ENCODE assay signal across 8 mouse cellular contexts in the genomic region with DNA sequence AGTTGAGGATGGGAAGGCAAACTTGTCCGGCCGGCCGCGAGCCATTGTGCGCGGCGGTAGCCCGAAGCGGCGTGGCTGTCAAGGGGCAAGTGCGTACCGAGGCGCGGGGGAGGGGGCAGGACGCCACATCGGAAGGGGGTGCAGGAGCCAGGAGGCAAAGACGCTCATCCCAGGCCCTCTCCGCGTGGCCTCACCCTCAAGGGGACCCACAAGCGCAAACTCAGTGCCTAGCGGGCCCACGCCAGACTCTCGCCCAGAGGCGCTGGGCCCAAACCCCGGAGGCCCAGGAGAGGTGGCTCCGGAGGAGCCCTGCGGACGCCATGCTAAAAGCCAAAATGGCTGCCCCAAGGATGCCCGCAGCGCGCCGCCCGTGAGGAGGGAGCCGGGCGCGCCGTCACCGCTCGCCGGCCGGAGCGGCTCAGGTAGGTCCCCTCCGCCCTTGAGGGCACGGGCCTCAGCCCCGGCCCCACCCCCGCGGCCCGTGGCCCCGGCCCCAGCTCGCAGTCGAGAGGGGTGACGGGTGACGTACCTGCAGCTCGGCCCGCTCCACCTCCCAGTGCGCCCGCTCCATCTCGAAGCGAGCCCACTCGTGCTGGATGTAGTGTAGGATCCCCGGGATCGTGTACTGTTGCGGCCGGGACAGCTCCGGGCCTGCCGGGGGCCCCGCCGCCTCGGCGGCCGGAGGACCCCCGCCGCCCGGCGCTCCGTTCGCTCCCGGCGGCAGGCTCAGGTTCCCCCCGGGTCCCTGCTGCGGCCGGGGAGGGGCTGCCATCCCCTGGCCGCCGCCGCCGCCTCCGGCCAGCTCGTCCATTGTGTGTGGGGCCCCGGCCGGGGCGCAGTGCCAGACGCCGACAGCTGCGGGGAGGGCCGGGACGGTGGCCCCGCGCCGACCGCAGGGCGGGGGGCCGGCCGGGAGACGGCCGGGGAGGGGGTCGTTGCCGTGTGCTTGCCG. TPM values are rescaled to one million over a fixed set of nuclear protein-coding genes. Genes with fewer than 3 reads are reported as not detected.
DNase-seq lines count a peak whose midpoint lies in the region; ATAC-seq and TF ChIP-seq lines count a peak whose summit lies in the region.

Gene Ap4s1 (plus strand): TSS at position 141 of the 952 bp plus-strand sequence.

- under 1% methylated on average over 106 of the region's 108 CpGs for WGBS in embryonic facial prominence, embryonic 12.5 days
- WGBS in kidney, adult 2 months: 1% methylated on average over 98 of the region's 108 CpGs
- 3% methylated on average over 62 of the region's 108 CpGs for WGBS in limb, embryonic 14.5 days
- under 1% methylated on average over 92 of the region's 108 CpGs for WGBS in midbrain, embryonic 16.5 days
- 1% methylated on average over 102 of the region's 108 CpGs for WGBS in spleen, adult 2 months

- H3K4me1 ChIP-seq in embryonic facial prominence, embryonic 12.5 days: peaks cover 7% of the 10 kb centered on the region; the same call in 1 of the 2 replicates
- peaks cover 21% of the 10 kb centered on the region; the same call in 1 of the 2 replicates for H3K4me1 ChIP-seq in kidney, adult 2 months (ENCODE audit: control insufficient read depth, insufficient read depth, low read length)
- peaks cover 9% of the 10 kb centered on the region for H3K4me1 ChIP-seq in limb, embryonic 14.5 days (ENCODE audit: control insufficient read depth, insufficient read depth, low read length)
- H3K4me1 ChIP-seq in midbrain, embryonic 16.5 days (ENCODE audit: control insufficient read depth, insufficient read depth, low read length): peaks cover 20% of the 10 kb centered on the region
- peaks cover 7% of the 10 kb centered on the region for H3K4me1 ChIP-seq in spleen, adult 2 months (ENCODE audit: control insufficient read depth, insufficient read depth, insufficient read length)

- peak; percentile 40 for TF ChIP-seq POLR2A in kidney, adult 2 months (IDR thresholded peaks at IDR 0.05; ENCODE audit: low read depth, low read length)
- TF ChIP-seq POLR2A in limb, embryonic 14.5 days (IDR thresholded peaks at IDR 0.05; ENCODE audit: borderline replicate concordance, extremely low read depth, insufficient read depth, insufficient read length): 0 out of 2 replicates have a peak, but pooled peaks have one; percentile 34
- TF ChIP-seq POLR2A in spleen, adult 2 months (IDR thresholded peaks at IDR 0.05; ENCODE audit: low read depth, low read length): no peak

- H3K4me3 ChIP-seq in embryonic facial prominence, embryonic 12.5 days: peak within 1 kb of the TSS; percentile 98
- H3K4me3 ChIP-seq in kidney, adult 2 months (ENCODE audit: insufficient read depth, low read depth, low read length): peak within 1 kb of the TSS; percentile 100
- H3K4me3 ChIP-seq in limb, embryonic 14.5 days (replicated peaks; ENCODE audit: low read length): peak within 1 kb of the TSS; percentile 97
- peak within 1 kb of the TSS; percentile 99 for H3K4me3 ChIP-seq in midbrain, embryonic 16.5 days (ENCODE audit: low read depth, low read length)
- peak within 1 kb of the TSS; percentile 95 for H3K4me3 ChIP-seq in spleen, adult 2 months (ENCODE audit: extremely low read depth, insufficient read depth, insufficient read length)

- H3K9ac ChIP-seq in embryonic facial prominence, embryonic 12.5 days: peak within 1 kb of the TSS; percentile 99
- H3K9ac ChIP-seq in limb, embryonic 14.5 days (ENCODE audit: low read depth, low read length, severe bottlenecking): peak within 1 kb of the TSS; percentile 100
- H3K9ac ChIP-seq in midbrain, embryonic 16.5 days (ENCODE audit: low read depth, low read length): peak within 1 kb of the TSS; percentile 100

- ATAC-seq in embryonic facial prominence, embryonic 12.5 days (ENCODE audit: insufficient number of reproducible peaks, insufficient read depth, low FRiP score, low TSS enrichment): peak; percentile 48
- ATAC-seq in limb, embryonic 14.5 days (ENCODE audit: low FRiP score, low read depth): peak; percentile 61
- ATAC-seq in midbrain, embryonic 16.5 days: peak; percentile 76

- TF ChIP-seq CTCF in kidney, adult 2 months (conservative IDR thresholded peaks at IDR 0.05; ENCODE audit: insufficient read depth, insufficient read length, low read depth, low read length): no peak
- no peak for TF ChIP-seq CTCF in spleen, adult 2 months (IDR thresholded peaks at IDR 0.05; ENCODE audit: extremely low read depth, insufficient read depth, insufficient read length, insufficient replicate concordance)

- no peaks in the 10 kb centered on the region for H3K27me3 ChIP-seq in embryonic facial prominence, embryonic 12.5 days
- no peaks in the 10 kb centered on the region for H3K27me3 ChIP-seq in kidney, adult 2 months (replicated peaks; ENCODE audit: control insufficient read depth, insufficient read depth, low read length)
- H3K27me3 ChIP-seq in limb, embryonic 14.5 days (ENCODE audit: control insufficient read depth, insufficient read depth, low read length): no peaks in the 10 kb centered on the region
- no peaks in the 10 kb centered on the region for H3K27me3 ChIP-seq in midbrain, embryonic 16.5 days (ENCODE audit: control insufficient read depth, insufficient read depth, low read depth, low read length)
- H3K27me3 ChIP-seq in spleen, adult 2 months (ENCODE audit: control insufficient read depth, insufficient read depth, low read length): no peaks in the 10 kb centered on the region

- peak; percentile 73 for DNase-seq in layer of hippocampus, adult 11-12 months (ENCODE audit: low spot score)
- DNase-seq in layer of hippocampus, adult 9-10 months (ENCODE audit: low spot score): no peak
- DNase-seq in heart, adult 18-20 months: peak; percentile 79 to 85
- peak; percentile 78 for DNase-seq in kidney, adult 2 months
- DNase-seq in limb, embryonic 14.5 days (ENCODE audit: low spot score): peak; percentile 35
- peak; percentile 43 to 65 for DNase-seq in spleen, adult 2 months (ENCODE audit: low read depth in 1 of 2, low spot score in 2 of 2)

- peak within 1 kb of the TSS; percentile 71 for H3K4me2 ChIP-seq in embryonic facial prominence, embryonic 12.5 days (replicated peaks)
- peak within 1 kb of the TSS; percentile 59 for H3K4me2 ChIP-seq in limb, embryonic 14.5 days (replicated peaks; ENCODE audit: low read depth, low read length, severe bottlenecking)
- peak within 1 kb of the TSS; percentile 75 for H3K4me2 ChIP-seq in midbrain, embryonic 16.5 days (ENCODE audit: low read length)

- H3K27ac ChIP-seq in embryonic facial prominence, embryonic 12.5 days: peak within 1 kb of the TSS; percentile 100
- peak within 1 kb of the TSS; percentile 100 for H3K27ac ChIP-seq in kidney, adult 2 months (ENCODE audit: insufficient read depth, low read depth, low read length)
- peak within 1 kb of the TSS; percentile 100 for H3K27ac ChIP-seq in limb, embryonic 14.5 days (replicated peaks; ENCODE audit: low read depth, low read length)
- H3K27ac ChIP-seq in midbrain, embryonic 16.5 days (ENCODE audit: low read length): peak within 1 kb of the TSS; percentile 100
- H3K27ac ChIP-seq in spleen, adult 2 months (ENCODE audit: insufficient read depth, low read length): peak within 1 kb of the TSS; percentile 98

- H3K36me3 ChIP-seq in embryonic facial prominence, embryonic 12.5 days: no peaks in the 10 kb centered on the region
- no peaks in the 10 kb centered on the region for H3K36me3 ChIP-seq in kidney, adult 2 months (ENCODE audit: control insufficient read depth, insufficient read depth, low read length)
- H3K36me3 ChIP-seq in limb, embryonic 14.5 days (ENCODE audit: control insufficient read depth, insufficient read depth, low read length): no peaks in the 10 kb centered on the region
- no peaks in the 10 kb centered on the region for H3K36me3 ChIP-seq in midbrain, embryonic 16.5 days (ENCODE audit: control insufficient read depth, insufficient read depth, low read length)
- H3K36me3 ChIP-seq in spleen, adult 2 months (ENCODE audit: control insufficient read depth, insufficient read depth, low read length): no peaks in the 10 kb centered on the region

- H3K9me3 ChIP-seq in embryonic facial prominence, embryonic 12.5 days: no peaks in the 10 kb centered on the region
- H3K9me3 ChIP-seq in limb, embryonic 14.5 days (ENCODE audit: control insufficient read depth, low read length): no peaks in the 10 kb centered on the region
- H3K9me3 ChIP-seq in midbrain, embryonic 16.5 days (replicated peaks; ENCODE audit: control insufficient read depth, low read length, poor library complexity, severe bottlenecking): no peaks in the 10 kb centered on the region

RNA-seq across cellular contexts. Expression of gene Ap4s1, which starts in this region (rescaled TPM):
- 34.7 and 38.1 TPM in 2 replicates for polyA plus RNA-seq in embryonic facial prominence, embryonic 12.5 days (2016; fragmentation: Nextera tagmentation; extraction: Ambion mirVana)
- total RNA-seq in heart, adult 18-20 months (2021): 10 to 100 TPM; 59.1 to 60.9 TPM
- polyA plus RNA-seq in kidney, adult 2 months (2012; rRNA removed): 11.7 and 12.1 TPM in 2 replicates
- polyA plus RNA-seq in limb, embryonic 14.5 days (2012; rRNA removed): 15.1 and 18.5 TPM in 2 replicates
- 32.8 and 34.6 TPM in 2 replicates for polyA plus RNA-seq in limb, embryonic 14.5 days (2014; fragmentation: Nextera tagmentation; extraction: Ambion mirVana)
- polyA plus RNA-seq in midbrain, embryonic 16.5 days (2015; fragmentation: Nextera tagmentation; extraction: Ambion mirVana): 55.0 and 55.7 TPM in 2 replicates
- polyA plus RNA-seq in spleen, adult 2 months (2012; rRNA removed): 4.6 and 4.9 TPM in 2 replicates
